Mouse (Mus musculus): Measurements from ENCODE around the gene Skap1. TPM values are rescaled to one million over a fixed set of nuclear protein-coding genes. Genes with fewer than 3 reads are reported as not detected.
A peak's percentile ranks its signal among the peaks of the same experiment; 100 is the strongest.
"Not testable (repeated sequence)": the region's sequence is repeated elsewhere in the genome, so short reads cannot be mapped to it uniquely, and the experiment has no call there.

Gene Skap1
- total RNA-seq, 2 experiments from 2014 or later, result 0.47 to 0.91 TPM

DNA sequence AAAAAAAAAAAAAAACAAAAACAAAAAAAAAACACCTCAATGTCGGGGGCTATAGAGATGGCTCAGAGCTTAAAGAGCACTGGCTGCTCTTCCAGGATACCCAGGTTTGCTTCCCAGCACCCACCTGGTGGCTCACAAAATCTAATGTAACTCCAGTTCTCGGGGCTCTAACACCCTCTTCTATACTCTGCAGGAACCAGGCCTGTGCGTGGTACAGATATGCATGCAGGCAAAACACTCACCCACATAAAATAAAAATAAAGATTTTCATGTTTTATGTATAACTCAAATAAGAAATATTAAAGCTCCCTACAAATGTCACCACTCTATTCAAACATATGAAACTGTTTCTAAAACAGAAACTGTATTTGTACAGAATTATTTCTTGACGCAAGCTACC lies 214.6 kb downstream of the Skap1 start:
- intact Hi-C loops (cut with DNase I), result no loop called here

DNA sequence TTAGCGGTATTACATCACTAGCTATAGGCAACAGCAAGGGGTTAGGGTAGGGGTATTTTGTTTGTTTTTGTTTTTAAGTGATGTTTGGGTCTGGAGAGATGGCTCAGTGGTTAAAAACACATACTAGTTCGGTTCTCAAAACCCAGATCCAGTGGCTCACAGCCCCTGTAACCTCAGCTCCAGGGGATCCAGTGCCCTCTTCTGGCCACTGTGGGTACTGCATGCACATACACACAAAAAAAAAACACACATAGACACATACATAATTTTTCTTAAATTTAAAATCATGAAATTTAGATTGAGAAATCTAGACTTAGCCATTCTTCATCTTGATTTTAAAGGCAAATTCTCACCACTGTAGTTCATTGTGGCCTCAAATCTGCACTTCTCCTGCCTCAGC lies 221.0 kb downstream of the Skap1 start:
- intact Hi-C loops (cut with DNase I), result no loop called here
- no peak for DNase-seq

More for the DNA sequence above, 214.6 kb downstream of the Skap1 start:
- no peak for DNase-seq

DNA sequence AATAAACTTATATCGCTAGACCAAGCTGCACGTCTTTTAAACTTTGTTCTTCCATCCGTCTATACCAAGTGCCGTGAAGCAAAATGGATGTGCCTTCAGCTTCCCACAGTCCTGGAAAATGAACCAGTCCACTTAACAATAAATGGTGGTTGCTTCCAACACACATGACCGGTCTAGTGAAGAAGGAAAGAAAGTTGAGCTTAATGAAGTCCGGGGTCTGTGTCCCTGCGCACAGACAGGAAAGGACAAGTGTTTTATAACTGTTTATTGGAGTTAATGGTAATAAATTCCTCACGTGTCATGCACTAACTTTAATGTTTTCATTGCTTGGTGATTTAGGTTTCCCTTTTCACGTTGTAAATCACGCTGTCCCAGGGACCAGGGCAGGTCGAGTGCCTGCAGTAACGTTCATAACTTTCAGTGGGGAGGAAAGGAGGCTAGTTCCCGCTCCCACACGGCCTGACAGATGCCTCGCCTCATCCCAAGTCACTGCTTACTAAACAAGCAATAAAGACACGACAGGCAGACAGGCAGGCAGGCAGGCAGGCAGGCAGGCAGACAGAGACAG lies 222.4 kb downstream of the Skap1 start:
- intact Hi-C loops (cut with DNase I), result no loop called here
- DNase-seq, result no peak

DNA sequence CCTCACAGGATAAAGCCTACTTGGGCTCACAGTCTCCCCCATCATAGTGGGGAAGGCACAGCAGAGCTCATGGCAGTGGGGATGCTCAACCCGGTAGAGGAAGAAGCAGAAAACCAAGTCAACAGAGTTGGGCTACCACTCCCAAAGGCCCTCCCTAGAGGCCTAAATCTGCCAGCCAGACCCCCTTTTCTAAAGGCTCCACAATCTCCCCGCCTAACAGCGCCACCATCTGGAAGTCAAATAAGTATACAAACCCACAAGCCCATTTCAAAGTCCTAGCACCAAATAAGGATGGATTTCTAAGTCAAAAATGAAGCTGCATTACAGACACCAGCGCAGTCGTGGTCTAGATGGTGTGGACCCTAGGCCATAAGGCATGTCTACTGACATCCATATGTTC lies 227.9 kb downstream of the Skap1 start:
- intact Hi-C loops (cut with DNase I), result no loop called here
- DNase-seq, result no peak

DNA sequence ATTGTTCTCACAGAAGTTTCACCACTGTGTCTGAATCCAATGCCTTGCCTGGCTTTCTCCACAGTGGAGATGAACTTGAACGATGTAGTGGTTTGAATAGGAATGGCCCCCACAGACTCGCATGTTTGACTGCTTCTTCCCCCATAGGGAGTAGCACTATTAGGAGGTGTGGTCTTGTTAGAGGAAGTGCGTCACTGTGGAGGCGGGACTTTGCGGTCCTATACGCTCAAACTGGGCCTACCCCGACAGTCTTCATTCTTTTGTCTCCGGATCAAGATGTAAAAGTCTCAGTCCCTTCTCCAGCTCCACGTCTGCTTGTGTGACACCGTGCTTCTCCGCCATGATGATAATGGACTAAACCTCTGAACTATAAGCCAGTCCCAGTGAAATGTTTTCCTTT lies 229.0 kb downstream of the Skap1 start:
- intact Hi-C loops (cut with DNase I), result no loop called here
- no peak for DNase-seq

DNA sequence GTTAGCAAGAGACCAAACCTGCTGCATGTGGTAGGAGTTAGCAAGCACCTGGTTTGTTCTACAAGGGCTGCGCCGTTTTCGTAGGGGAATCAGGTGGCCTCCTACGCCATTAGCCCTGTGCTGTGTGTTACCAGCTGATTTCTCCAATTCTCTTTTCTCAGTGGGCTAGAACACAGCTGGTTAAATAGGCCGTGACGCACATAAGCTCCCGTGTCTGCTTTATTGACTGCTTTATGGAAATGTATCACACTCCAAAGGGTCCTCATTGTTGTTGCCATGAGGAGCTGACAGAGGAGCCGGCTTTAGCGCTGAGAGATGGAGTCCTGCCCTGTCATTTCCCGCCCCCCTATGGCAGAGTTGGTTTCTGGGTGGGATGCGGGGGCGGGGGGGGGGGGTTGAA lies 230.4 kb downstream of the Skap1 start:
- intact Hi-C loops (cut with DNase I), result no loop called here
- no peak for DNase-seq

DNA sequence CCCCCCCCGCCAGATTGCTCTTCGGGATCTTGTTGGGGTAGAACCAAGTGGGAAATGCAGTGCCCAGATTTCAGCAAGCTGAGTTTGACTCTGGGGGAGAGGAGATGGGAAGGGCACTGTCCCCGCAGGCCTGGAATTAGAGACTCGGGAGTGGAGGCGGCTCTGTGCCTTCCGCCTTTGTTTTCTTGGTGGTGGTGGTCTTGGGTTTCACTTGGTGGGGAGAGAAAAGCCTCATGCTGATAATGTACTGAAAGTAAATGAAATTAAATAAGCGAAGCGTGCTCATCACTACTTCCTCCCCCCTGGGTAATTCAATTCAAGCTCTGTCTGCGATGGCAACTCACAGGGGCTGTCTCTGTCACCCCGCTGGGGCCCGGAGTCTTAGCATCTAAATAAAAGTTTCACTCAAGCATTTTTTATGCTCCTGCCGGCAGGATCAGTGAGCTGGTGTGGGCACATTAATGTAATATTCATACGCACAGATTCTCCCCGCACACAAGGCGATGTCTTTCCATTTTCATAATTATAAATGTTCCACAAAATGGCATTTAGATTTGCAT lies 231.9 kb downstream of the Skap1 start:
- intact Hi-C loops (cut with DNase I), result no loop called here

DNA sequence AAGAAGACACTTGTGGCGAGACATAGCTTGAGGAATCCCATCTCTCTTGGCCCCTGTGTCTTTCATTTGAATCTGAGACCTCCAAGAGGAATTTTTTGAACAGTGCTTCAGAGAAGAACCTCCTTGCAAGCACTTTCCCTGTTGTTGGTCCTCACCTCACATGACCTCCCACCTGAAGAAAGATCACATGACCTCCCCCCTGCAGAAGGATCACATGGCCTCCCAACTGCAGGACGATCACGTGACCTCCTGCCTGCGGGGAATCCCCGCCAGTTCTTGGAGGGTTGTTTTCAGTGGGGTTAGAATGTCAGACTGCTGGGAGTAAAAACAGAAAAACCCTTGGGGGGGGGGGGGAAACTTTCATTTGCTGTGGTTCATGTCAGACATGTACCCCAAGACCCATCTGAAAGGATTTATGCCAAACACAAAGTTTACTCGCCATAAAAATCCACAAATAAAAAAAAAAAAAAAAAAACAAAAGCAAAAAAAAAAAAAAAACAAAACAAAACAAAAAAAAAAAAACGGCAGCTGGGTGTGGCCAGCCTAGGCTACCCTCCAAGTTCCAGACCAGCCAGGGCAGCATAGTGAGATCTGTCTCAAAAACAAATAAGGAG lies 232.6 kb downstream of the Skap1 start:
- DNase-seq, result peak; percentile 14 to 30

More for the DNA sequence above, 231.9 kb downstream of the Skap1 start:
- DNase-seq, result no peak

DNA sequence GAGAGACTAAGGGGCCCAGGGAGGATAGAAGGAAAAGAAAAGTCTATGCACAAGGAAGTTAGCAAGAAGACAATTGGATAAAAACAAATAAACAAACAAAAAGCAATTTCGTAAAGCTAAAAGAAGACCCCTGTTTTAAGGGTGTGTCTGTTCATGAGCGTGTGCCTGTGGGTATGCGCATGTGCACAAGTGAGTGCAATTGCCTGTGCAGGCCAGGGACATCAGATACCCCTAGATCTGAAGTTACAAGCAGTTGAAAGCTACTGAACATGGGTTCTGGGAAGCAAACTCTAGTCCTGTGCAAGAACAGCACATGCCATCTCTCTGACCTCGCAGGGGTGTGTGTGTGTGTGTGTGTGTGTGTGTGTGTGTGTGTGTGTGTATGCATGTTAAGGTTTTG lies 233.1 kb downstream of the Skap1 start:
- DNase-seq, result no peak
- intact Hi-C loops (cut with DNase I), result no loop called here

More for the DNA sequence above, 232.6 kb downstream of the Skap1 start:
- intact Hi-C loops (cut with DNase I), result no loop called here

DNA sequence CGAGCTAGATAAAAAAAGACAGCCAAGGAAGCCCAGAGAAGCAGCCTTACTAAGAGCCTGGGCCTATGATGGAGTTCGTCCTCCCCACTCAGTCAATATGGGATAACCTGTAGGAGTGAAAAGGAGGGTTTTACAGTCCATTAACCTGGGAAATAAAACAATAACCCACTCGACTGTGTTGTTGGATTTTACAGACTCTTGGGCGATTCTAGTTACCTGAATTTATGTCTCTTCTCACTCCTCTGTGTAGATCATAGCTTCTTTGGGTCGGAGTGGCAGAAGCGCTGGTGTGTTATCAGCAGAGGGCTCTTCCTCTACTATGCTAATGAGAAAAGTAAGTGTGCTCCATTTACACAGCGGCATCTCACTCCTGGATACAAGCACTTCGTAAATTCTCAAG lies 239.4 kb downstream of the Skap1 start:
- no peak for DNase-seq
- intact Hi-C loops (cut with DNase I), result no loop called here

DNA sequence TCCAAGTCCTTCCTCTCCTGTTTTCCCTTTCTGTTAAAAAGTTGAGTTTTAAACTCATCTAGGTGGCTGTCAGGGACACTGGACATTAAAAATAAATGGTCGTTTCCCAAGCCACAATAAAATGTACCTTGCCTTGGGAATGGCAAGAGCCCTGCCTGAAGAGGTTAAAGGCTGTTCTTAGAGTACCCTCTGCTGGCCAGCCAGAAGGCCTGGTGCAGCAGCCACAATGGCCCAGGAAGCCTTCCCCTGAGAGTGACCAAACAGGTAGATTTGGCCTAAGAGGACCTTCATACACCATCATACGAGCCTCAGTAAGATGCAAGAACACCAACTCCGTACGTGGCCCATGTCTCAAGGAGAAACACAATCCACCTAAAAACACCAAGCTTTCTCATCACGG lies 246.9 kb downstream of the Skap1 start:
- DNase-seq, result no peak
- intact Hi-C loops (cut with DNase I), result no loop called here

DNA sequence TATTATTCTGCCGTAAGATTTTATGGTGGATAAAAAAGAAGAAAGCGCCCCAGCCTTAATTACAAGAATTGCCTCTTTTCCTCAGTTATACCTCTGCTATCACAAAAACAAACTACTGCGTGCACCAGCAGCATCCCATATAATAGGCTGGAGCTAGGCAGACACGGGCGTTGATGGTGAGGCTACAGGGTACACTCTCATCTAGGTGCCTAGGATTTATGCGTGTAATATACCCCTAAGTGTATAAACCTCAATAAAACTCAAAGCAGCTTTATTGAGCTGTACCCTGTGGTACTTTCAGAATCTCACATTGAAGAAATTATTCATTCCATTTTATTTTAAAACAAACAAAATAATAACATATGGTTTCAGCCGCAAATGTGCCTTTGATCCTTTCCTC lies 247.3 kb downstream of the Skap1 start:
- DNase-seq, result no peak
- intact Hi-C loops (cut with DNase I), result no loop called here

DNA sequence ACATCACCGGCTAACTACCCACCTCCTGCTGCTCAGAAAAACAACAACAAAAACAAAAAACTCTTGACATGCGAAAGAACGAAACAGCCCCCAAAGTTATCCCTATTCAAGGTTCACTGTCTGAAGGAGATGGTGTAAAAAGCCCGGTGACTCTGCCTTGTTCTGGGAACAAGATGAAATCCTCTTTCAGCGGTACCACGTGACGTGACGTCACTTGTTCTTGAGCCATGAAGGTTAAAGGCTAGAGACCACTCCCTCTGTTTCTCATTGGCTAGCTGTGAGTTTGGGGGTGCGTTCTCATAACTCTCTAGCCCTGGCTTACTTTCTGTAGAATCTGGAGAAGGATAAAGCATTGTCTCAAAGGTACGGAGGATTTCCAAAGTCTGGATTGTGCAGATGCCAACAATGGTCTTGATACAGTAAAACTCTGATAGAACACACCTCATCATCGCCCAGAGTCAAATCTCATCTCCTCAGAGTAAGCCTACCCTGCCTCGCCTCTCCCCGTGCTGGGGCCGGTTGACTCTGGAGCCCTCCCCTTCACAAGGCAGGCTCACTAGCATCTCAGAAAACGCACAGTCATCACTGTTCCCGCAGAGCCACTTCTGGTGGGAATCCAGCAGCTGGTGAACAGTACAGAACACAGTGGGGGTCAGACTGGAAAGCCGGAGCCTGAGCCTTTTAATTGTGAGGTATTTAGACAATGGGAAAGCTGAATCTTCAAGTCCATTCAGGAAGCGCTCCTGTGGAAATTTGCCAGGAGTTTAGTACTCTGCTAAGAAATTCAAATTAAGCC lies 249.0 kb downstream of the Skap1 start:
- peak in 1 of 2 experiments; percentile 11 for DNase-seq
- intact Hi-C loops (cut with DNase I), result no loop called here

DNA sequence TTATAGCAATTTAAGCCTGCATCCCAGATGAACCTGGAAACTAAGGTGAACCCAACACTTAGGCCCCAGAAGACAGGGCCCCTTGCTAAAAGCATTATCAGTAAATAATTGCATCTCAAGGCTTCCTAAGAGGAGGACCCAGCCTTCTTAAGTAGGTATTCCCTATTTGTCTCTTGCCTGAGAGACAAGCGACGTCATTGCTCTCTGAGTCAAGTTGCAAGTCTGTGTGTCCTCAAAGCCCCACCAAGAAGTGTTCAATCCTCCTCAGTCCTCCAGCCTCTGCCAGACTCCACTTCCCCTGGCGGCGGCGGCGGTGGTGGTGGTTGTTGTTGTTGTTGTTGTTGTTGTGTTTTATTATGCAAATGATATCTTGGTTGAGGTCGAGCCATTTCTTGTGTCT lies 249.6 kb downstream of the Skap1 start:
- intact Hi-C loops (cut with DNase I), result no loop called here
- DNase-seq, result no peak

DNA sequence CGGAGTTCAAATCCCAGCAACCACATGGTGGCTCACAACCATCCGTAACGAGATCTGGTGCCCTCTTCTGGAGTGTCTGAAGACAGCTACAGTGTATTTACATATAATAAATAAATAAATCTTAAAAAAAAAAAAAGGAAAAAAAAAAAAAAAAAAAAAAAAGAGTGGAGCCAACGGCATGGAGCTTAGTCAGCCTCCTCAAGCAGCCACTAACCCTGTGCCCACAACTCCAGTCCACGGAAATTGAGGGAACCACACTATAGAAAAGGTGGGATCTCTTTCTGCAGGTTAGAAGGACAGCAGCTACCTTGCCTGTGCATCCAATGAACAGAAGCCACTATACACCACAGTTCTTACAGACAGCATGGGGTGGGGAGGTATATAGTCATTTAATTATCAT lies 250.8 kb downstream of the Skap1 start:
- not testable (repeated sequence) for DNase-seq

DNA sequence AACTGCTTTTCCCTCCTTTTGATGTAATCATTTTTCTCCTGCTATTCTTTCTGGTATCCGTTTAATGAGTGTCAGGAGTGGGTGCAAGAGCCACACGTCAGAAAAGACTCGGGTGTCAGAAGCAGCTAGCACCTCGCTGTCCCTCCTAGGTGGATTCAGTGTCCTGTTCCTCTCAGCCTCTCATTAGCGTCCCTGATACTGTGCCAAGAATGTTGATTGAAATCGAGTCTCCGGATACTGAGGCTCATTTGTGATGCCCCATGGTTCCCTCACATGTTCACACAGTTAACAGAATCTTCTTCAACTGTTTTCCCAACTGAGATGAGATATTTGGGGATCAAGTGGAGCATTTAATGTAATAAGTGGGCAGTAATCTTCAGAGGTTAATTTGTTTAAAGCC lies 254.2 kb downstream of the Skap1 start:
- DNase-seq, result no peak
- intact Hi-C loops (cut with DNase I), result no loop called here

More for the DNA sequence above, 250.8 kb downstream of the Skap1 start:
- intact Hi-C loops (cut with DNase I), result not testable (repeated sequence)

DNA sequence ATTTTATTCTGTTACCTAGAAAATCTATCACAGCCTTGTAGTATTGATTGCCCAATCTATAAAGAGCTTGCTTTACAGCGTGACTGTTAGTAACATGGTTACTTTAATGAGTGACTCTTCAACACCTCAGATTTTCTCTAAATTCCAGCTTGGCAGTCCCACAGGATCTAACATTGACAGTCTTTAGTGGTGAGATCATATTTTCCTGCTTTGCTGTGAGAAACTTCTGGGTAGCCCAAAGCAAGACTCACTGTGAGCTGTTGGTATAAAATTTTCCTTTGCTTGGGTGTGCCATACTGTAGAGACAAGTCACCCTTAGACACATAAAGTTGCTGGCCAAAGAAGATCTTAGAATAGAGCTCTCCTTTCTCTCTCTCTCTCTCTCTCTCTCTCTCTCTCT lies 261.4 kb downstream of the Skap1 start:
- no peak for DNase-seq
- intact Hi-C loops (cut with DNase I), result no loop called here

DNA sequence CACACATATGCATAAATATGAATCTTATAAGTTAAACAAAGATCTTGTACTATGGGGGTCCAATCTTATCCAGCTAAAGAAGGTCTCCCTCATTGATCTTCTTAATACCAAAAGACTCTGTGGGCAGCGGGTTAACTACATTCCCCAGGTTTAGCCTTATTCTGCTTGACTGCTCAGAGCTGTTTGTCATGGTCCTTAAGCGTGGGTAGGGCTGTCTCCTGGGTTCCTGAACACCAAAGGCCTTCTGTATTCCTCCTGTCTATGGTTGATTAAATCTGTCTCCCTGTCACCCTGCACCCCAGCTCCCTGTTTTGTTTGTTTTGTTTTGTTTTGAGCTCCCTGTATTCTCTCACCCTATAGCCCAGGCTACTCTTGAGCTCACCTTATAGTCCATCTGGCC lies 264.2 kb downstream of the Skap1 start:
- intact Hi-C loops (cut with DNase I), result no loop called here
- DNase-seq, result no peak

DNA sequence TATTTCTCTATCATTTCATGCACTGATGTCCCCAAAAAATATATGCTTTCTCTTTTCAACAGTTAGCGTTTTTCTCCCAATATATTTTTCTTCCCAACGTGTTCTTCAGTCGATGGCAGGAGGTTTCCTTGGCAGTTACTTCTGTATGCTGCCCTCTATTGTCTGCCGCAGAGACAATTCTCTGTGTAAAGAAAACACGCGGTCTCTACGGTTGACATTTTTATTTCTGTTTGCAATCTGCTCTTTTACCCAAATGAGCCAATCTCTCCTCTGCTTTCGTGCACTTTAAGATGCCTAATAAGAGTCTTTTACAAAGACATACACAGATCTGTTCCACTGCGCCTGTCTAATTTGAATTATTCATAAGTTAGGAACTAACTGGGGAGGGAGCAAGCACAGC lies 265.1 kb downstream of the Skap1 start:
- intact Hi-C loops (cut with DNase I), result no loop called here

DNA sequence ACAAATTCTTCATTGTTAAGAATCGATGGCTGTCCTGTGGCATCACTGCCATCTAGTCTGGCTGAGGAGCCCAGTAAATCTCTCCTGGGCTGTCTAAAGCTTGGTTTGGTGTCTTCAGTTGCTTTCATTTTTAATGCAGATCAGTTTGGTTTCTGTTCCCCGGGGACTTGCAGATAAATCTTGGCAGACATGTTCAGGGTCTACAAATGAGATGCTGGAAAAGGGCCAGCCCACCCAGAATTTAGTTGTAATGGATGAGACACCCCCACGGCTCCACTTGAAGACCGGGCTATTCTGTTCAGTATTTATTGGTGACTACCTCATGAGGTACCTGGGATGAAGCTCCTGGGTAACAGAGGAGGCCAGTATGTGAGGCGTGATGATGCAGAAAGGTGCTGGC lies 265.9 kb downstream of the Skap1 start:
- intact Hi-C loops (cut with DNase I), result no loop called here
- no peak for DNase-seq

More for the DNA sequence above, 265.1 kb downstream of the Skap1 start:
- DNase-seq, result no peak

DNA sequence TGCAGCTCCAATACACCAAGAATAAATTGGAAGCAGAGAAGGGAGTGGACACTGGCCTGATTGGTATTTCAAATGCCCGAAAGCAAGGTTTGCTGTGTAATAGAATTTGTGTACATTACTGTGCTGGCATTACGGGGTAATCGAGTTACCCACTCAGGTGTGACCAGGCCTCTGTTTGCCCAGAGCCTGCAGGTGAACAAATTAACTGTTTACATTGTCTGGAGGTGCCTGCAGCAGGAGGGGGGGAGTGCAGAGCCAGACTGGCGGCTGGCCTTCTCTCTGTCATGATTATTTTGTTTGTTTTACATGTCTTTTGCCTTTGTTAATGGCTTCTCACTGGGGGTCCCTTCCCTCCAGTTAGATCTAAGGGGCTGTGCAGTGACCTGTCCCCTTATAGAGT lies 268.3 kb downstream of the Skap1 start:
- intact Hi-C loops (cut with DNase I), result no loop called here
- DNase-seq, result no peak

DNA sequence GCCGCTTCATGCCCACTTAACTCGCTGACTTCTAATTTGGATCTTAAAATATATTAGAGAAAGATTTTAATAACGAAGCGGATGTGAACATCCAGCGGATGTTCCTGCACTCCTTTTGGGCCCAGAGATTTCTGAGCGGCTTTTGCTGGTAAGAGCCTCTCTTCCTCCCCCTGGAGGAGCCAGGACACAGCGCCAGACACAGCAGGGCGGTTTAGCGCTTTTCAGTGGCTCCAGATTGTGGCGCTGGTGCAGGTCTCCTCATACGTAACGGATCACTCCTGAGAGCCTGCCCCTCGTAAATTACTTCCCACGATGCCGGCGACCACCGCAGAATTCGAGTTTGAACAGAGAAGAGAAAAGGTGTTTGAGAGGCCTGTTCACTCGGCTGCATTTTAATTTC lies 271.5 kb downstream of the Skap1 start:
- peak; percentile 53 to 64 for DNase-seq
- intact Hi-C loops (cut with DNase I), result no loop called here
